ENCODE assay signal across 10 mouse cellular contexts in the genomic region with DNA sequence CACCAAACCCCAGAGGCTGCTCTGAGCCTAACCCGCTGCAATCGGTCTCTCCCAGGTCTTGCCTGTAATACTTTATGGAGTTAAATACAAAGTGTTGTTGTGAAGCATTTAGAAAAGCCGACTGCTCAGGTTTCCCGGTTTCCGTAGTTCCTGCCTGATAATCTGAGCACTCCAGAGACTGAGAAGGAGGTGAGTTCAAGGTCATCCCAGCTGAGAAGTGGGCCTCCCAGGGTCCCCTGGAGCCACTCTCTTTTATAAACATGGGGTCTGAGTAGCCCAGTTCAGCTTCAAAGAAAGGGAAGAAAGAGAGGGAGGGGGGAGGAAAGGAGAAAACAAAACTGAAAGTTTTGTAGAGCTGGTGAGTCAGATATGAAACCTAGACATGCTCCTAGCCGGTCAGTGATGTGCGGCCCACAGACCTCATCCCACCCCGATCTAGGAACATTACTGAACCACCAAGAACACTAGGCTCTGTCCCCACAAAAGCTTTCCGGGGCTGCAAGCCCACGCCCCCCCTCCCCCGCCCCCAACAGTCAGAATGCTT. TPM values are rescaled to one million over a fixed set of nuclear protein-coding genes. Genes with fewer than 3 reads are reported as not detected.
DNase-seq lines count a peak whose midpoint lies in the region; ATAC-seq lines count a peak whose summit lies in the region.
"Had no signal": no experiment of that assay in that cellular context is flagged by ENCODE, and none has a peak within 500 bp of the region (broad histone marks: within the 10 kb centered on the region; RNA-seq: fewer than 3 reads in every experiment).

A gene (plus strand): TSS at position 148 of the 544 bp plus-strand sequence.

- no peaks in the 10 kb centered on the region for H3K9me3 ChIP-seq in hindbrain, embryonic 15.5 days
- H3K9me3 ChIP-seq in hindbrain, embryonic 16.5 days (ENCODE audit: control insufficient read depth, low read length): no peaks in the 10 kb centered on the region
- no peaks in the 10 kb centered on the region for H3K9me3 ChIP-seq in forebrain, embryonic 10.5 days

- DNase-seq in 416B (ENCODE audit: low read depth) (peak; percentile 44), NIH3T3 (ENCODE audit: low read depth) (peak; percentile 51)
- DNase-seq in gonadal fat pad, adult 2 months (ENCODE audit: low read depth): no peak
- no peak for DNase-seq in forebrain, embryonic 10.5 days (ENCODE audit: extremely low spot score, low spot score)
- no peak for DNase-seq in frontal cortex, adult 2 months (ENCODE audit: extremely low spot score in 1 of 2, low spot score in 1 of 2)
- no peak for DNase-seq in retina, postnatal 1 day
- DNase-seq: cerebellum, postnatal 25 days; kidney, adult 18-20 months had no signal

- no peak for ATAC-seq in hindbrain, embryonic 15.5 days (ENCODE audit: low FRiP score, low read depth)
- no peak for ATAC-seq in hindbrain, embryonic 16.5 days

- WGBS in hindbrain, embryonic 15.5 days: 65% methylated on average over 11 of the region's 11 CpGs
- WGBS in hindbrain, embryonic 16.5 days: 60% methylated on average over 11 of the region's 11 CpGs
- 71% methylated on average over 11 of the region's 11 CpGs for WGBS in forebrain, embryonic 10.5 days

- peaks cover 8% of the 10 kb centered on the region; the same call in 1 of the 2 replicates for H3K27me3 ChIP-seq in hindbrain, embryonic 15.5 days
- H3K27me3 ChIP-seq in hindbrain, embryonic 16.5 days (replicated peaks; ENCODE audit: control insufficient read depth, insufficient read depth, low read length): no peaks in the 10 kb centered on the region
- peaks cover 22% of the 10 kb centered on the region for H3K27me3 ChIP-seq in forebrain, embryonic 10.5 days (ENCODE audit: poor library complexity, severe bottlenecking)

- H3K27ac ChIP-seq in hindbrain, embryonic 15.5 days (replicated peaks): no peak within 1 kb of the TSS
- H3K27ac ChIP-seq in hindbrain, embryonic 16.5 days (ENCODE audit: low read depth, low read length): no peak within 1 kb of the TSS
- H3K27ac ChIP-seq in forebrain, embryonic 10.5 days: no peak within 1 kb of the TSS; the same call in 1 of the 2 replicates

- no peaks in the 10 kb centered on the region for H3K4me1 ChIP-seq in hindbrain, embryonic 15.5 days (replicated peaks)
- no peaks in the 10 kb centered on the region for H3K4me1 ChIP-seq in hindbrain, embryonic 16.5 days (ENCODE audit: control insufficient read depth, insufficient read depth, low read depth, low read length)
- H3K4me1 ChIP-seq in forebrain, embryonic 10.5 days: peaks cover 17% of the 10 kb centered on the region

- no peak within 1 kb of the TSS for H3K9ac ChIP-seq in hindbrain, embryonic 15.5 days
- no peak within 1 kb of the TSS for H3K9ac ChIP-seq in hindbrain, embryonic 16.5 days (ENCODE audit: low read depth, low read length)

- no peak within 1 kb of the TSS for H3K4me2 ChIP-seq in hindbrain, embryonic 15.5 days
- H3K4me2 ChIP-seq in hindbrain, embryonic 16.5 days (ENCODE audit: low read length): no peak within 1 kb of the TSS

- H3K4me3 ChIP-seq in hindbrain, embryonic 15.5 days: no peak within 1 kb of the TSS
- H3K4me3 ChIP-seq in hindbrain, embryonic 16.5 days (ENCODE audit: low read length): no peak within 1 kb of the TSS
- H3K4me3 ChIP-seq in forebrain, embryonic 10.5 days: no peak within 1 kb of the TSS

- no peaks in the 10 kb centered on the region for H3K36me3 ChIP-seq in hindbrain, embryonic 15.5 days
- no peaks in the 10 kb centered on the region for H3K36me3 ChIP-seq in hindbrain, embryonic 16.5 days (ENCODE audit: control insufficient read depth, insufficient read depth, low read length)
- no peaks in the 10 kb centered on the region for H3K36me3 ChIP-seq in forebrain, embryonic 10.5 days (replicated peaks)

RNA-seq across cellular contexts. Expression of the gene that starts here (rescaled TPM):
- 11.9 and 12.9 TPM in 2 replicates for polyA plus RNA-seq in hindbrain, embryonic 15.5 days (2015; fragmentation: Nextera tagmentation; extraction: Ambion mirVana)
- 9.2 and 9.6 TPM in 2 replicates for polyA plus RNA-seq in hindbrain, embryonic 16.5 days (2015; fragmentation: Nextera tagmentation; extraction: Ambion mirVana)
- polyA plus RNA-seq in gonadal fat pad, adult 2 months (2012; rRNA removed): 14.5 and 14.8 TPM in 2 replicates
- 6.6 and 7.0 TPM in 2 replicates for polyA plus RNA-seq in forebrain, embryonic 10.5 days (2016; fragmentation: Nextera tagmentation; extraction: Ambion mirVana)
- 7.5 and 8.8 TPM in 2 replicates for polyA plus RNA-seq in frontal cortex, adult 2 months (2012; rRNA removed)

Comparison
In these comparisons a context has a peak if more than half of its experiments do, and no peak if none do; other contexts are left out.
1. DNase-seq: peak in 416B (single experiment) and NIH3T3 (single experiment); none in gonadal fat pad, adult 2 months (single experiment), forebrain, embryonic 10.5 days (single experiment), frontal cortex, adult 2 months (0 of 2) and retina, postnatal 1 day (single experiment).